Mouse (Mus musculus) cerebellum, adult 2 months (tissue): Measurements from ENCODE around the gene Rnf182. TPM values are rescaled to one million over a fixed set of nuclear protein-coding genes. Genes with fewer than 3 reads are reported as not detected.

Source experiments
- DNase-seq, 2 experiments: peaks; one replicate each; pipeline ENCODE4 v3.0.0; 2021
- H3K27ac ChIP-seq: fragments of 200-500 bp; 2 replicates; pipeline ENCODE4 v1.5.1; 2012; ENCODE audit warnings: low read length, control low read depth, inconsistent platforms; ENCODE audit not compliant: insufficient read depth
- H3K27me3 ChIP-seq: fragments of 200-500 bp; 2 replicates; pipeline ENCODE4 v1.6.1; 2012; ENCODE audit warnings: inconsistent platforms, mild to moderate bottlenecking, low read length, moderate library complexity; ENCODE audit not compliant: control insufficient read depth, insufficient read depth
- H3K4me1 ChIP-seq: fragments of 200-500 bp; 2 replicates; pipeline ENCODE4 v1.6.1; 2011; ENCODE audit warnings: low read length; ENCODE audit not compliant: control insufficient read depth, insufficient read depth
- H3K4me3 ChIP-seq: fragments of 200-500 bp; replicated peaks from 2 replicates; pipeline ENCODE3; 2011; ENCODE audit warnings: mild to moderate bottlenecking, low read depth, low read length, control low read depth; ENCODE audit not compliant: insufficient read depth
- CTCF ChIP-seq: fragments of 200-500 bp; IDR thresholded peaks from 2 replicates; pipeline ENCODE4 v1.5.1; 2011; ENCODE audit warnings: low read depth, mild to moderate bottlenecking, control low read depth, low read length, moderate library complexity, borderline replicate concordance; ENCODE audit not compliant: insufficient read depth
- POLR2A ChIP-seq: fragments of 200-500 bp; IDR thresholded peaks from 2 replicates; pipeline ENCODE4 v1.6.1; 2011; ENCODE audit warnings: low read length, control low read depth, borderline replicate concordance; ENCODE audit not compliant: insufficient read depth
- WGBS: fragments of 180-500 bp; shearing (Covaris S2); methylation state at CpG from one replicate; pipeline ENCODE4 v1.1.7; 2018; 5-methylcytosine and 5-hydroxymethylcytosine counted together
- polyA plus RNA-seq: library from polyadenylated mRNA; depleted of rRNA; stranded (reverse); fragments of >200 nt; gene quantifications from 2 replicates; pipeline ENCODE4 v1.2.3, GENCODE M21; 2012; rRNA removed

Rnf182 gene
- 28.4 and 33.8 TPM in 2 replicates for polyA plus RNA-seq

GRCm38 (mm10) chr13:43615577-43616254 lies at the start of gene Rnf182:
Rnf182 (plus strand) TSS chr13:43615710.
- peaks cover 13% of the 10 kb centered on the region; the same call in 1 of the 2 replicates for H3K4me1 ChIP-seq
- H3K4me3 ChIP-seq = peak within 1 kb of the TSS; percentile 100
- peak; percentile 90 to 92 for DNase-seq
- WGBS = 1% methylated on average over 58 of the region's 58 CpGs
- no peaks in the 10 kb centered on the region for H3K27me3 ChIP-seq
- TF ChIP-seq POLR2A (peak; percentile 54; the same call in 1 of the 2 replicates), CTCF (no peak)
- H3K27ac ChIP-seq = peak within 1 kb of the TSS; percentile 91

- Histone ChIP-seq H3K27ac (no peak overlapping the region), H3K4me3 (no peak overlapping the region), H3K4me1 (no peaks in the 10 kb centered on the region; the same call in 1 of the 2 replicates), H3K27me3 (no peaks in the 10 kb centered on the region)
- DNase-seq = no peak
- TF ChIP-seq CTCF (no peak), POLR2A (no peak)
- 95% methylated on average over 8 of the region's 8 CpGs for WGBS
Observed at GRCm38 (mm10) chr13:43566184-43566583, 49.3 kb upstream of the Rnf182 start.

DNA sequence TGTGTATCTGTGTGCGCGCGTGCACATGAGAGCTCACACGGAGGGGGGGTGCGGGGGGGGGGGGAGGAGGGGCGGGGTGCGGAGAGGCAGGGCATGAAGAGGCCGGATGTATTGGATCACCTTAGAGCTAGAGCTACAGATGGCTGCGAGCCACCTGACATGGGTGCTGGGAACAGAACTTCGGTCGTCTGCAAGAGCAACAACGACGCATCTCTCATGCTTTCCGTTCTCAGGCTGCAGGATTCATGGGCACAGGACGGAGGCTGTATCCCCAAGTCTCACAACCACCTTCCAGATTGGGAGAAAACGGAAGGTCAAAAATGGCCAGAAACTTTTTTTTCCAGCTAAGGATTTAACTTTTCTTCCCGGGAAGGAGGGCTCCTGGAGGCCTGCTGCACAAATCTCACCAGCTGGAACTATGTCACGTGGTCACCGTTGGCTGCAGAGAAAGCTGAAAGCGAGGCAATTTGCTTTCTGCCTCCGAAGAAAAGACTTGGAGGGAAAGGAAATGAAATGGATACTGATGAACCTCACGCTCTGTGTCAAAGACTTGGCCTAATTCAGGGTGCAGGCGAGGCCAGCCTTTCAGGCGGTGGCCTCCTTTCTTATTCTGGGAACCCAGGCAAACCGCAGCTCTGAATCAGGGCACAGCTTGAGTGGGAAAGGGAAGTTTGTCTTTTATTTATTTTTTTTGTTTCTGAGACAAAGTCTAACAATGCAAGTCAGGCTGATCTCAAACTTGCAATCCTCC lies 48.2 kb upstream of the Rnf182 start:
- Histone ChIP-seq H3K27ac (no peak overlapping the region), H3K27me3 (no peaks in the 10 kb centered on the region), H3K4me3 (no peak overlapping the region), H3K4me1 (no peaks in the 10 kb centered on the region; the same call in 1 of the 2 replicates)
- TF ChIP-seq POLR2A (no peak), CTCF (no peak)
- WGBS = 65% methylated on average over 25 of the region's 25 CpGs
- DNase-seq = no peak

DNA sequence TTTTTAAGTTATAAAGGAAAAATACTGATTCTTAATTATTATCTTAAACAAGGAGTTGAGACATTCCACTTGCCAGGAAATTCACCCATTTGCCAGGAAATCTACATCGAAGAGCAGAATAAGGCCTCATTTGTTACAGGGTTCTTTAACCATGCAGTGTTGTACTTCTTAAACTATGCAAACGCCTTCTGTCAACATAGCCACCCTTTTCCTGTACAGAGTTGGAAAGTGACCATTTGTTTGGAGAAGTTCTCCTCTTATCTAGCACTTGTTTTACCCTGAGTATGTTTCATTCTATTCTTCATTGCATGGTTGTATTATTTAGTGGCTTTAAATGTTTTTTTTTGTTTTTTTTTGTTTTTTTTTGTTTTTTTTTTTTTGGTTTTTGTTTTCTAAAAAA lies 41.5 kb upstream of the Rnf182 start:
- WGBS = 86% methylated on average over 2 of the region's 2 CpGs
- H3K27ac ChIP-seq = no peak overlapping the region
- TF ChIP-seq POLR2A (no peak), CTCF (no peak)
- no peaks in the 10 kb centered on the region for H3K27me3 ChIP-seq
- H3K4me1 ChIP-seq = peaks cover 11% of the 10 kb centered on the region
- no peak for DNase-seq
- no peak overlapping the region for H3K4me3 ChIP-seq

- DNase-seq = peak; percentile 86 to 88
- Histone ChIP-seq H3K27ac (no peak overlapping the region), H3K4me3 (no peak overlapping the region), H3K4me1 (peaks cover 11% of the 10 kb centered on the region), H3K27me3 (no peaks in the 10 kb centered on the region)
- 20% methylated on average over 5 of the region's 5 CpGs for WGBS
- TF ChIP-seq POLR2A (no peak), CTCF (no peak; the same call in 1 of the 2 replicates)
Observed at GRCm38 (mm10) chr13:43575431-43575830, 40.1 kb upstream of the Rnf182 start.

- no peak overlapping the region for H3K27ac ChIP-seq
- no peak overlapping the region for H3K4me3 ChIP-seq
- H3K27me3 ChIP-seq = no peaks in the 10 kb centered on the region
- TF ChIP-seq POLR2A = no peak
- peak; percentile 35; the same call in 1 of the 2 replicates for TF ChIP-seq CTCF
- H3K4me1 ChIP-seq = peaks cover 11% of the 10 kb centered on the region
- DNase-seq = no peak
- 78% methylated on average over 5 of the region's 5 CpGs for WGBS
Observed at GRCm38 (mm10) chr13:43577254-43577653, 38.3 kb upstream of the Rnf182 start.

DNA sequence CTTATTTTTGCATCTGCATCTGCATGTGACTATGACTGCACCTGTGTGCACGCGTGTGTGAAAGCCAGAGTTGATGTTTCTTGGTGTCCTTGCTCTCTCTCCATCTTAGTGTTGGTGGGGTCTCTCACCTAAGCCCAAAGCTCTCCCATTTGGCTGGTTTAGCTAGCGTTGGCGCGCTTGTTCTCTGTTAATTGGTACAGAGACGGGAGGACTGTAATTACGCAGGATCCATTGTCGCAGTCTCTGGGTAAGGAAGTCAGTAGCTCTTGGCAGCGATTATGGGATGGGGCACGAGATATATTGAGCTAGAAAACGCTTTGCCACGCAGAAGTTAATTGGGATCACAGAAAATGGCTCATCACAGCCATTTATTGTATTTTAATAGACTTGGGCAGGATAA lies 37.7 kb upstream of the Rnf182 start:
- Histone ChIP-seq H3K27ac (no peak overlapping the region), H3K4me3 (no peak overlapping the region), H3K27me3 (no peaks in the 10 kb centered on the region), H3K4me1 (peaks cover 11% of the 10 kb centered on the region)
- no peak for DNase-seq
- WGBS = 93% methylated on average over 12 of the region's 12 CpGs
- no peak for TF ChIP-seq CTCF
- no peak for TF ChIP-seq POLR2A

- 16% methylated on average over 18 of the region's 18 CpGs for WGBS
- TF ChIP-seq CTCF = peak; percentile 84
- no peak for TF ChIP-seq POLR2A
- Histone ChIP-seq H3K4me1 (peaks cover 8% of the 10 kb centered on the region), H3K4me3 (no peak overlapping the region), H3K27me3 (no peaks in the 10 kb centered on the region), H3K27ac (no peak overlapping the region)
- peak; percentile 66 to 78 for DNase-seq
Observed at GRCm38 (mm10) chr13:43579740-43580139, 35.8 kb upstream of the Rnf182 start.

DNA sequence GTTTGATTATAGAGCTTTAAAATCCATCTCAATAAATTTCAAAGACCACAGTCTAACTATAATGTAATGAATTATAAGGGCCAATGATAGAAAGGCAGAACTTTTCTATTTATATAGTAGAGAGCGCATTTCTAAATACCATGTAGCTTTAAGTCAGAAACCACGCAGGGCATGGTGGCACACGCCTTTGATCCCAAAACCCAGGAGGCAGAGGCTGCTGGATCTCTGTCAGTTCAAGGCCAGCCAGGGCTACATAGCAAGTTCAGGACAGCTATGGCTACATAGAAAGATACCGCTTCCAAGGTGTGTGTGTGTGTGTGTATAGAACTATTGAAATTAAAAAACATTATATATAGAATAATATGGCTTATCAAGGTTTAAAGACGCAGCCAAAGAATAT lies 34.8 kb upstream of the Rnf182 start:
- H3K4me1 ChIP-seq = peaks cover 3% of the 10 kb centered on the region
- TF ChIP-seq POLR2A = no peak
- TF ChIP-seq CTCF = no peak
- no peak overlapping the region for H3K27ac ChIP-seq
- no peak overlapping the region for H3K4me3 ChIP-seq
- DNase-seq = no peak
- WGBS = 97% methylated on average over 5 of the region's 5 CpGs
- no peaks in the 10 kb centered on the region for H3K27me3 ChIP-seq
